Mouse (Mus musculus) testis, adult 2 months (tissue): ENCODE measurements around the gene Srebf2. TPM values are rescaled to one million over a fixed set of nuclear protein-coding genes. Genes with fewer than 3 reads are reported as not detected.

Source experiments
- H3K27ac ChIP-seq: fragments of 200-500 bp; 2 replicates; pipeline ENCODE4 v1.5.1; 2012; ENCODE audit warnings: low read depth, low read length; ENCODE audit not compliant: control insufficient read depth, insufficient read depth
- H3K27me3 ChIP-seq: fragments of 200-500 bp; 2 replicates; pipeline ENCODE4 v1.6.1; 2012; ENCODE audit warnings: mild to moderate bottlenecking, low read length, moderate library complexity; ENCODE audit not compliant: control insufficient read depth, insufficient read depth
- H3K36me3 ChIP-seq: fragments of 200-500 bp; 2 replicates; pipeline ENCODE4 v1.6.1; 2012; ENCODE audit warnings: mild to moderate bottlenecking, low read length; ENCODE audit not compliant: control insufficient read depth, insufficient read depth
- H3K4me1 ChIP-seq: fragments of 200-500 bp; 2 replicates; pipeline ENCODE4 v1.6.1; 2012; ENCODE audit warnings: low read length; ENCODE audit not compliant: control insufficient read depth, insufficient read depth
- H3K4me3 ChIP-seq: fragments of 200-500 bp; 2 replicates; pipeline ENCODE4 v1.5.1; 2012; ENCODE audit warnings: low read depth, mild to moderate bottlenecking, low read length, moderate library complexity, mixed read lengths; ENCODE audit not compliant: control insufficient read depth
- CTCF ChIP-seq: fragments of 200-500 bp; IDR thresholded peaks from 2 replicates; pipeline ENCODE4 v1.5.1; 2012; ENCODE audit warnings: low read depth, mild to moderate bottlenecking, inconsistent platforms, low read length, moderate library complexity; ENCODE audit not compliant: control insufficient read depth, insufficient read depth, insufficient replicate concordance
- POLR2A ChIP-seq: fragments of 200-500 bp; IDR thresholded peaks from 2 replicates; pipeline ENCODE4 v1.6.1; 2012; ENCODE audit warnings: low read depth, mild to moderate bottlenecking, inconsistent platforms, low read length, moderate library complexity; ENCODE audit not compliant: control insufficient read depth
- polyA plus RNA-seq: library from polyadenylated mRNA; depleted of rRNA; stranded (reverse); fragments of >200 nt; gene quantifications from 2 replicates; pipeline ENCODE4 v1.2.3, GENCODE M21; 2012

The Srebf2 gene
- polyA plus RNA-seq, 1 experiment = 36.2 TPM

- H3K4me1 ChIP-seq = peaks cover 14% of the 10 kb centered on the region
Measured at GRCm38 (mm10) chr15:82148510-82148911, 1.5 kb downstream of the Srebf2 start.

GRCm38 (mm10) chr15:82150042-82150441, 3.1 kb downstream of the Srebf2 start:
- TF ChIP-seq CTCF = no peak
- TF ChIP-seq POLR2A = no peak
- no peak overlapping the region for H3K4me3 ChIP-seq
- peaks cover 14% of the 10 kb centered on the region for H3K4me1 ChIP-seq
- no peaks in the 10 kb centered on the region for H3K27me3 ChIP-seq
- no peak overlapping the region for H3K27ac ChIP-seq
- no peaks in the 10 kb centered on the region for H3K36me3 ChIP-seq

More at GRCm38 (mm10) chr15:82148510-82148911, 1.5 kb downstream of the Srebf2 start:
- TF ChIP-seq CTCF (no peak), POLR2A (no peak)
- Histone ChIP-seq H3K4me3 (peak overlapping the region; percentile 99), H3K27ac (peak overlapping the region; percentile 33; the same call in 1 of the 2 replicates), H3K27me3 (no peaks in the 10 kb centered on the region), H3K36me3 (no peaks in the 10 kb centered on the region)

GRCm38 (mm10) chr15:82151176-82151575, 4.2 kb downstream of the Srebf2 start:
- no peak overlapping the region for H3K4me3 ChIP-seq
- no peak for TF ChIP-seq CTCF
- TF ChIP-seq POLR2A = no peak
- H3K4me1 ChIP-seq = peaks cover 14% of the 10 kb centered on the region
- no peak overlapping the region for H3K27ac ChIP-seq
- H3K27me3 ChIP-seq = no peaks in the 10 kb centered on the region
- no peaks in the 10 kb centered on the region for H3K36me3 ChIP-seq

GRCm38 (mm10) chr15:82152022-82152421, 5.0 kb downstream of the Srebf2 start:
- Histone ChIP-seq H3K4me1 (peaks cover 10% of the 10 kb centered on the region), H3K36me3 (no peaks in the 10 kb centered on the region), H3K27me3 (no peaks in the 10 kb centered on the region), H3K27ac (no peak overlapping the region), H3K4me3 (no peak overlapping the region)
- no peak for TF ChIP-seq POLR2A
- TF ChIP-seq CTCF = no peak

GRCm38 (mm10) chr15:82152435-82152834, 5.5 kb downstream of the Srebf2 start:
- peaks cover 10% of the 10 kb centered on the region for H3K4me1 ChIP-seq
- no peaks in the 10 kb centered on the region for H3K27me3 ChIP-seq
- no peak overlapping the region for H3K4me3 ChIP-seq
- H3K36me3 ChIP-seq = no peaks in the 10 kb centered on the region
- TF ChIP-seq POLR2A (no peak), CTCF (no peak)
- no peak overlapping the region for H3K27ac ChIP-seq

DNA sequence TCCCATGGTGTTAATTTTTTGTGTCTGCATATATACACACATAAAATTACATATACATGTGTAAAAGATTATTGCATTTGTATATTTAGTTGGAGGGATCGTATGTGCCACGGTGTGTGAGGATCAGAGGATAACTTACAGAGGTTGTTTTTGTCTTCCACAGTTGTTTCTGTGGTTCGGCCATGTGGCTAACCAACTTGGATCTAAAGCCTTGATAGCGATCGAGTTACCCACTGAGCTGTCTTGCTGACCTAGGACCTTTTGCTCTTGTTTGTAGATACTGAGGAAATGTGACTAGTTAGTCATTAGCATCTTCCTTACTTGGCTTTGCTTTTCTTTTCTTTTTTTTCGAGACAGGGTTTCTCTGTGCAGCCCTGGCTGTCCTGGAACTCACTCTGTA, 9.3 kb downstream of the Srebf2 start:
- no peaks in the 10 kb centered on the region for H3K36me3 ChIP-seq
- TF ChIP-seq CTCF = no peak
- TF ChIP-seq POLR2A = no peak
- H3K4me3 ChIP-seq = no peak overlapping the region
- no peaks in the 10 kb centered on the region for H3K27me3 ChIP-seq
- H3K4me1 ChIP-seq = no peaks in the 10 kb centered on the region
- no peak overlapping the region for H3K27ac ChIP-seq

- Histone ChIP-seq H3K27me3 (no peaks in the 10 kb centered on the region), H3K27ac (no peak overlapping the region), H3K36me3 (no peaks in the 10 kb centered on the region), H3K4me1 (no peaks in the 10 kb centered on the region), H3K4me3 (no peak overlapping the region)
- TF ChIP-seq POLR2A (no peak), CTCF (no peak)
Measured at GRCm38 (mm10) chr15:82156902-82157301, 9.9 kb downstream of the Srebf2 start.
